ENCODE assay signal across 11 mouse cellular contexts in genomic region chr10:93167311-93167710, GRCm38 (mm10). TPM values are rescaled to one million over a fixed set of nuclear protein-coding genes. Genes with fewer than 3 reads are reported as not detected.
DNase-seq lines count a peak whose midpoint lies in the region; ATAC-seq and TF ChIP-seq lines count a peak whose summit lies in the region.
"Had no signal": no experiment of that assay in that cellular context is flagged by ENCODE, and none has a peak within 500 bp of the region (broad histone marks: within the 10 kb centered on the region; RNA-seq: fewer than 3 reads in every experiment).

No protein-coding gene starts in this region.

- dilution Hi-C loops in CH12.LX (cut with MboI; ENCODE audit: extremely low pct_ligation_motif_present, extremely low pct_unique_long_range_greater_than_20kb, low sequenced_read_pairs): no loop called here

- in situ Hi-C loops in CH12.LX (cut with MboI; ENCODE audit: low pct_ligation_motif_present, low pct_unique_long_range_greater_than_20kb, low sequenced_read_pairs): loop anchor here (10.0 to 25.0 kb wide), 4 partner anchors 93 to 257 kb away; no protein-coding TSS in a partner anchor

- peaks cover 100% of the 10 kb centered on the region for H3K79me2 ChIP-seq in C2C12 (ENCODE audit: control insufficient read depth, insufficient read depth)
- H3K79me2 ChIP-seq in CH12.LX (replicated peaks; ENCODE audit: control insufficient read depth, extremely low read depth, insufficient read depth, poor library complexity, severe bottlenecking): peaks cover 75% of the 10 kb centered on the region

- no peak for DNase-seq in liver, embryonic 11.5 days (ENCODE audit: low spot score)
- DNase-seq in liver (no peak), CH12.LX (ENCODE audit: extremely low read depth) (no peak)
- DNase-seq in right cerebral cortex, postnatal 25 days: no peak
- DNase-seq in ovary, postnatal 14 days (ENCODE audit: low spot score): no peak
- DNase-seq: kidney, adult 9 months; lung, postnatal 4 days had no signal

- no peaks in the 10 kb centered on the region for H3K36me3 ChIP-seq in liver, embryonic 11.5 days (ENCODE audit: control insufficient read depth, insufficient read depth, low read length)
- H3K36me3 ChIP-seq in C2C12 (ENCODE audit: control insufficient read depth, insufficient read depth): no peaks in the 10 kb centered on the region
- peaks cover 0 to 8% of the 10 kb centered on the region in 2 experiments for H3K36me3 ChIP-seq in CH12.LX (replicated peaks in 1 of 2; ENCODE audit: control insufficient read depth in 1 of 2, insufficient read depth in 1 of 2, low read length in 1 of 2)
- H3K36me3 ChIP-seq in liver, embryonic 15.5 days (replicated peaks): no peaks in the 10 kb centered on the region
- H3K36me3 ChIP-seq: hindbrain, embryonic 13.5 days; limb, embryonic 13.5 days had no signal

- H3K9ac ChIP-seq in liver, embryonic 11.5 days (ENCODE audit: low read depth, low read length): no peak overlapping the region; the same call in 1 of the 2 replicates
- H3K9ac ChIP-seq in CH12.LX (ENCODE audit: insufficient read depth, low read depth): peak overlapping the region; percentile 35; the same call in 1 of the 2 replicates
- no peak overlapping the region; the same call in 1 of the 2 replicates for H3K9ac ChIP-seq in liver, embryonic 15.5 days
- H3K9ac ChIP-seq: limb, embryonic 13.5 days had no signal

- peak overlapping the region; percentile 64 for H3K4me2 ChIP-seq in liver, embryonic 11.5 days
- H3K4me2 ChIP-seq in CH12.LX (ENCODE audit: insufficient read depth, low read depth, poor library complexity, severe bottlenecking): peak overlapping the region; percentile 57; the same call in 1 of the 2 replicates
- peak overlapping the region; percentile 69 for H3K4me2 ChIP-seq in liver, embryonic 15.5 days
- H3K4me2 ChIP-seq: limb, embryonic 13.5 days had no signal

- peak overlapping the region; percentile 29; the same call in 1 of the 2 replicates for H3K4me3 ChIP-seq in liver, embryonic 11.5 days (ENCODE audit: low read depth, low read length)
- H3K4me3 ChIP-seq in C2C12 (ENCODE audit: insufficient read depth, poor library complexity, severe bottlenecking): no peak overlapping the region
- H3K4me3 ChIP-seq in CH12.LX (replicated peaks in 1 of 3; ENCODE audit: low read depth in 2 of 3, low read length in 2 of 3, poor library complexity in 1 of 3): peak overlapping the region; percentile 21 to 50 (median 36)
- H3K4me3 ChIP-seq in liver, embryonic 15.5 days (replicated peaks): peak overlapping the region; percentile 48
- H3K4me3 ChIP-seq: hindbrain, embryonic 13.5 days; limb, embryonic 13.5 days had no signal

- peaks cover 93% of the 10 kb centered on the region for H3K79me3 ChIP-seq in C2C12 (ENCODE audit: low read depth)

- no peak for TF ChIP-seq RAD21 in CH12.LX (IDR thresholded peaks at IDR 0.05; ENCODE audit: low read depth, low read length)

- no peaks in the 10 kb centered on the region for H3K9me3 ChIP-seq in liver, embryonic 11.5 days (ENCODE audit: control insufficient read depth, low read length)
- H3K9me3 ChIP-seq in CH12.LX (replicated peaks; ENCODE audit: low read length): no peaks in the 10 kb centered on the region
- no peaks in the 10 kb centered on the region for H3K9me3 ChIP-seq in liver, embryonic 15.5 days (replicated peaks)
- H3K9me3 ChIP-seq: hindbrain, embryonic 13.5 days; limb, embryonic 13.5 days had no signal

- H3K27me3 ChIP-seq in liver, embryonic 11.5 days (replicated peaks; ENCODE audit: control insufficient read depth, insufficient read depth, low read length): no peaks in the 10 kb centered on the region
- no peaks in the 10 kb centered on the region for H3K27me3 ChIP-seq in C2C12 (ENCODE audit: control insufficient read depth, insufficient read depth, insufficient read length)
- H3K27me3 ChIP-seq in CH12.LX (replicated peaks): no peaks in the 10 kb centered on the region
- H3K27me3 ChIP-seq in liver, embryonic 15.5 days: no peaks in the 10 kb centered on the region
- H3K27me3 ChIP-seq: hindbrain, embryonic 13.5 days; limb, embryonic 13.5 days had no signal

- ATAC-seq in liver, embryonic 11.5 days (replicated peaks; ENCODE audit: low FRiP score): no peak; the same call in 1 of the 2 replicates
- ATAC-seq in liver, embryonic 15.5 days (ENCODE audit: insufficient read depth): no peak

- H3K27ac ChIP-seq in liver, embryonic 11.5 days (ENCODE audit: low read depth, low read length): no peak overlapping the region
- 0 out of 2 replicates have a peak overlapping the region, but pooled peaks have one; percentile 8 for H3K27ac ChIP-seq in CH12.LX (ENCODE audit: insufficient read depth, low read depth)
- no peak overlapping the region for H3K27ac ChIP-seq in liver, embryonic 15.5 days (replicated peaks)
- H3K27ac ChIP-seq: limb, embryonic 13.5 days had no signal

- no peak for TF ChIP-seq EP300 in CH12.LX (IDR thresholded peaks at IDR 0.05; ENCODE audit: low read length)

- TF ChIP-seq CTCF in C2C12 (IDR thresholded peaks at IDR 0.05; ENCODE audit: control insufficient read depth, insufficient read depth, insufficient read length) (no peak), CH12.LX (conservative IDR thresholded peaks at IDR 0.05 in 1 of 2, IDR thresholded peaks at IDR 0.05 in 1 of 2; ENCODE audit: low read depth in 2 of 2, low read length in 2 of 2) (no peak)

- peak overlapping the region; percentile 39 for H3ac ChIP-seq in C2C12 (ENCODE audit: control insufficient read depth, insufficient read length, low read depth)

- H3K4me1 ChIP-seq in liver, embryonic 11.5 days (replicated peaks; ENCODE audit: control insufficient read depth, insufficient read depth, low read length): peaks cover 50% of the 10 kb centered on the region
- H3K4me1 ChIP-seq in CH12.LX (ENCODE audit: control insufficient read depth in 1 of 2, insufficient read depth in 2 of 2): peaks cover 14 to 66% of the 10 kb centered on the region in 2 experiments
- H3K4me1 ChIP-seq in liver, embryonic 15.5 days (replicated peaks): peaks cover 62% of the 10 kb centered on the region

- WGBS in liver, embryonic 11.5 days: 50% methylated on average over 6 of the region's 6 CpGs
- 19% methylated on average over 6 of the region's 6 CpGs for WGBS in liver, embryonic 15.5 days (ENCODE audit: insufficient replicate concordance)

- no peak for TF ChIP-seq POLR2A in CH12.LX (IDR thresholded peaks at IDR 0.05; ENCODE audit: low read depth, low read length)

TF ChIP-seq in C2C12, 6 proteins besides CTCF, POLR2A, EP300 and RAD21:
- no peak for TF ChIP-seq USF1 (IDR thresholded peaks at IDR 0.05; ENCODE audit: low read depth)
- TF ChIP-seq MAX (IDR thresholded peaks at IDR 0.05): no peak
- TF ChIP-seq FOSL1 (IDR thresholded peaks at IDR 0.05; ENCODE audit: insufficient read depth, low read length, poor library complexity, severe bottlenecking): no peak

TF ChIP-seq in CH12.LX, 34 proteins besides CTCF, POLR2A, EP300 and RAD21:
- TF ChIP-seq USF1 (IDR thresholded peaks at IDR 0.05; ENCODE audit: low read depth, low read length): no peak
- 0 out of 2 replicates have a peak, but pooled peaks have one; percentile 52 for TF ChIP-seq CHD1 (IDR thresholded peaks at IDR 0.05; ENCODE audit: low read depth, low read length)
TF ChIP-seq in CH12.LX: peak in this region for 1.

RNA-seq across cellular contexts. Expression of gene Cdk17, which starts 6.6 kb away (rescaled TPM):
- 23.1 and 23.7 TPM in 2 replicates for polyA plus RNA-seq in liver, embryonic 11.5 days (2014; fragmentation: Nextera tagmentation; extraction: Ambion mirVana)
- 7.4 TPM for polyA plus RNA-seq in C2C12 (2012; fragmentation: generic; extraction: Trizol)
- total RNA-seq in CH12.LX (2012; rRNA removed): 26.4 and 28.5 TPM in 2 replicates
- 51.3 and 53.9 TPM in 2 replicates for total RNA-seq in CH12.LX (2014; rRNA removed)
- 20.0 and 23.4 TPM in 2 replicates for polyA plus RNA-seq in CH12.LX (2012; ENCODE audit: insufficient read length, low read depth)
- 10.1 and 11.0 TPM in 2 replicates for polyA plus RNA-seq in liver, embryonic 15.5 days (2015; fragmentation: Nextera tagmentation; extraction: Ambion mirVana)
